Mouse (Mus musculus): ENCODE results near the gene Slain1. TPM values are rescaled to one million over a fixed set of nuclear protein-coding genes. Genes with fewer than 3 reads are reported as not detected.

The Slain1 gene
- 0.71 and 0.99 TPM in 2 replicates for polyA plus RNA-seq (2015; fragmentation: Nextera tagmentation; extraction: Ambion mirVana)

- WGBS: under 1% methylated on average over 32 of the region's 32 CpGs
- peaks cover 8% of the 10 kb centered on the region for H3K4me1 ChIP-seq (ENCODE audit: insufficient read depth, low read length)
- peaks cover 20% of the 10 kb centered on the region; the same call in 1 of the 2 replicates for H3K27me3 ChIP-seq (ENCODE audit: insufficient read depth, low read length)
Observed at GRCm38 (mm10) chr14:103649896-103650334, at the start of gene Slain1. Gene Slain1, plus strand, starts transcription at chr14:103650228.

GRCm38 (mm10) chr14:103608063-103608462 lies 42.0 kb upstream of the Slain1 start:
- 82% methylated on average over 8 of the region's 8 CpGs for WGBS

More at GRCm38 (mm10) chr14:103649896-103650334, at the start of gene Slain1:
- H3K36me3 ChIP-seq (ENCODE audit: insufficient read depth, low read length): no peaks in the 10 kb centered on the region
- H3K9ac ChIP-seq (replicated peaks; ENCODE audit: low read length): peak within 1 kb of the TSS; percentile 75
- no peaks in the 10 kb centered on the region for H3K9me3 ChIP-seq (ENCODE audit: low read length)
- H3K27ac ChIP-seq (ENCODE audit: low read length): peak within 1 kb of the TSS; percentile 85
- H3K4me2 ChIP-seq (replicated peaks; ENCODE audit: low read depth, low read length): peak within 1 kb of the TSS; percentile 92
- peak within 1 kb of the TSS; percentile 70 for H3K4me3 ChIP-seq (ENCODE audit: low read length)
- ATAC-seq (ENCODE audit: low FRiP score, low TSS enrichment): peak; percentile 98

DNA sequence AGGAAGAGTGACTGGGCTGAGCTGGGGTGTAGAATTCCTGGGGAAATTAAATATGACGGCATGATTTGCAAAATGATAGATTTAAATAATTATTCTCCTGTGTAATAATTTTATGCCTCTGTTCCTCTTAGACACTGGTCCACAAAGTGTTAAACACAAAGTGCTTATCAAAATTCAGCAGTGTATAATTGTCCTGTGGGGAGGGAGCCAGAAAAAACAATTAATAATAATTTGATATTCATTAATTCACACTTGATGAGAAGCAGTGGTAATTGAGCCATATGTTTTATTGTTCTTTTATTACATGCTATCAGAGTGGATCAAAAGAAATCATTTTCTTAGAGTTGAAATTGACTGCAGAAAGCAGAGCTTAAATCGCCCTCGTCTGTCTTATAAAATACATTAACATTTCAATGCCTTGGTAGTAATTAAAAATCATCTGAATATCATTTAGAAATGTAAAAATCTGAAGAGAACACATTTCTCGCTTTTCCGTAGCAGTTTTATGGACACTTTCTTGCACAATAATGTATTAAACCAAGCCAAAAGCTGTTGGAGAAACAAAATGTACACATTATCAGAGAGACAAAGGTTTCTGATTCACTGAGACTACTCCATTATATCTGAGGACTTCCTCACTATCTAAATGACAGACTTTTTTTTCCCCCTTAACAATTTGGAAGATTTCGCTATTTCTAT lies 36.3 kb upstream of the Slain1 start:
- Histone ChIP-seq H3K36me3 (ENCODE audit: insufficient read depth, low read length) (no peaks in the 10 kb centered on the region), H3K27ac (ENCODE audit: low read length) (no peak overlapping the region), H3K4me2 (replicated peaks; ENCODE audit: low read depth, low read length) (no peak overlapping the region), H3K27me3 (ENCODE audit: insufficient read depth, low read length) (no peaks in the 10 kb centered on the region), H3K4me3 (ENCODE audit: low read length) (no peak overlapping the region), H3K9ac (replicated peaks; ENCODE audit: low read length) (no peak overlapping the region), H3K9me3 (ENCODE audit: low read length) (no peaks in the 10 kb centered on the region), H3K4me1 (ENCODE audit: insufficient read depth, low read length) (no peaks in the 10 kb centered on the region)
- WGBS: 85% methylated on average over 6 of the region's 6 CpGs
- no peak for ATAC-seq (ENCODE audit: low FRiP score, low TSS enrichment)

More at GRCm38 (mm10) chr14:103608063-103608462, 42.0 kb upstream of the Slain1 start:
- ATAC-seq (ENCODE audit: low FRiP score, low TSS enrichment): no peak
- Histone ChIP-seq H3K27me3 (ENCODE audit: insufficient read depth, low read length) (no peaks in the 10 kb centered on the region), H3K4me3 (ENCODE audit: low read length) (no peak overlapping the region), H3K4me2 (replicated peaks; ENCODE audit: low read depth, low read length) (no peak overlapping the region), H3K27ac (ENCODE audit: low read length) (no peak overlapping the region), H3K9ac (replicated peaks; ENCODE audit: low read length) (no peak overlapping the region), H3K36me3 (ENCODE audit: insufficient read depth, low read length) (no peaks in the 10 kb centered on the region), H3K4me1 (ENCODE audit: insufficient read depth, low read length) (no peaks in the 10 kb centered on the region), H3K9me3 (ENCODE audit: low read length) (no peaks in the 10 kb centered on the region)

GRCm38 (mm10) chr14:103614272-103614587 lies 35.8 kb upstream of the Slain1 start:
- no peaks in the 10 kb centered on the region for H3K9me3 ChIP-seq (ENCODE audit: low read length)
- no peaks in the 10 kb centered on the region for H3K4me1 ChIP-seq (ENCODE audit: insufficient read depth, low read length)
- WGBS: 93% methylated on average over 4 of the region's 4 CpGs
- no peak for ATAC-seq (ENCODE audit: low FRiP score, low TSS enrichment)
- no peak overlapping the region for H3K9ac ChIP-seq (replicated peaks; ENCODE audit: low read length)
- H3K4me2 ChIP-seq (replicated peaks; ENCODE audit: low read depth, low read length): no peak overlapping the region
- no peak overlapping the region for H3K4me3 ChIP-seq (ENCODE audit: low read length)
- no peak overlapping the region for H3K27ac ChIP-seq (ENCODE audit: low read length)
- H3K36me3 ChIP-seq (ENCODE audit: insufficient read depth, low read length): no peaks in the 10 kb centered on the region
- H3K27me3 ChIP-seq (ENCODE audit: insufficient read depth, low read length): no peaks in the 10 kb centered on the region

DNA sequence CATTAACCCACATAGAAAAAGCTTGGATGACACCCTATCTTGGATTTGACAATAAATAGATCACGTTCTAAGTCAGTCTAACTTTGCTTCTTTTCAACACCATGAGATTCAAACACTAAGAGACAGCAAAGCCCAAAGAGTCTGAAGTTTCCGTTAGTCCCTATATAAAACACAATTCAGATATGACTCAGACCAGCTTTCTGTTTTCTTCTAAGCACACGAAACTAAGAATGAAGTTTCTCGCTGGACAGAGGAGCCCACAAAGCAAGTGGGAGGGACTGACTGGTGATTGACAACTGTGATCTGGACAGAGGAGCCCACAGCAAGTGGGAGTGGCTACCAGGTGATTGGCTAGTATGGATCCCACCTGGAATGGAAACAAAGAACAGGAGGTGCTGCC lies 30.3 kb upstream of the Slain1 start:
- Histone ChIP-seq H3K9ac (replicated peaks; ENCODE audit: low read length) (no peak overlapping the region), H3K36me3 (ENCODE audit: insufficient read depth, low read length) (no peaks in the 10 kb centered on the region), H3K27me3 (ENCODE audit: insufficient read depth, low read length) (no peaks in the 10 kb centered on the region), H3K9me3 (ENCODE audit: low read length) (no peaks in the 10 kb centered on the region), H3K4me2 (replicated peaks; ENCODE audit: low read depth, low read length) (no peak overlapping the region), H3K27ac (ENCODE audit: low read length) (no peak overlapping the region), H3K4me1 (ENCODE audit: insufficient read depth, low read length) (no peaks in the 10 kb centered on the region), H3K4me3 (ENCODE audit: low read length) (no peak overlapping the region)
- WGBS: 85% methylated on average over 4 of the region's 4 CpGs
- ATAC-seq (ENCODE audit: low FRiP score, low TSS enrichment): no peak

- H3K9ac ChIP-seq (replicated peaks; ENCODE audit: low read length): no peak overlapping the region
- no peaks in the 10 kb centered on the region for H3K4me1 ChIP-seq (ENCODE audit: insufficient read depth, low read length)
- 93% methylated on average over 2 of the region's 2 CpGs for WGBS
- ATAC-seq (ENCODE audit: low FRiP score, low TSS enrichment): no peak
- H3K9me3 ChIP-seq (ENCODE audit: low read length): no peaks in the 10 kb centered on the region
- no peaks in the 10 kb centered on the region for H3K27me3 ChIP-seq (ENCODE audit: insufficient read depth, low read length)
- no peaks in the 10 kb centered on the region for H3K36me3 ChIP-seq (ENCODE audit: insufficient read depth, low read length)
- H3K27ac ChIP-seq (ENCODE audit: low read length): no peak overlapping the region
- no peak overlapping the region for H3K4me2 ChIP-seq (replicated peaks; ENCODE audit: low read depth, low read length)
- H3K4me3 ChIP-seq (ENCODE audit: low read length): no peak overlapping the region
Observed at GRCm38 (mm10) chr14:103621207-103621606, 28.8 kb upstream of the Slain1 start.

- no peak for ATAC-seq (ENCODE audit: low FRiP score, low TSS enrichment)
- whole genome bisulfite sequencing: 86% methylated on average over 6 of the region's 6 CpGs
- no peaks in the 10 kb centered on the region for H3K4me1 ChIP-seq (ENCODE audit: insufficient read depth, low read length)
- H3K9ac ChIP-seq (replicated peaks; ENCODE audit: low read length): no peak overlapping the region
- no peaks in the 10 kb centered on the region for H3K36me3 ChIP-seq (ENCODE audit: insufficient read depth, low read length)
- H3K27ac ChIP-seq (ENCODE audit: low read length): no peak overlapping the region
- no peak overlapping the region for H3K4me3 ChIP-seq (ENCODE audit: low read length)
- no peak overlapping the region for H3K4me2 ChIP-seq (replicated peaks; ENCODE audit: low read depth, low read length)
- H3K9me3 ChIP-seq (ENCODE audit: low read length): no peaks in the 10 kb centered on the region
- no peaks in the 10 kb centered on the region for H3K27me3 ChIP-seq (ENCODE audit: insufficient read depth, low read length)
Observed at GRCm38 (mm10) chr14:103626100-103626499, 23.9 kb upstream of the Slain1 start.

DNA sequence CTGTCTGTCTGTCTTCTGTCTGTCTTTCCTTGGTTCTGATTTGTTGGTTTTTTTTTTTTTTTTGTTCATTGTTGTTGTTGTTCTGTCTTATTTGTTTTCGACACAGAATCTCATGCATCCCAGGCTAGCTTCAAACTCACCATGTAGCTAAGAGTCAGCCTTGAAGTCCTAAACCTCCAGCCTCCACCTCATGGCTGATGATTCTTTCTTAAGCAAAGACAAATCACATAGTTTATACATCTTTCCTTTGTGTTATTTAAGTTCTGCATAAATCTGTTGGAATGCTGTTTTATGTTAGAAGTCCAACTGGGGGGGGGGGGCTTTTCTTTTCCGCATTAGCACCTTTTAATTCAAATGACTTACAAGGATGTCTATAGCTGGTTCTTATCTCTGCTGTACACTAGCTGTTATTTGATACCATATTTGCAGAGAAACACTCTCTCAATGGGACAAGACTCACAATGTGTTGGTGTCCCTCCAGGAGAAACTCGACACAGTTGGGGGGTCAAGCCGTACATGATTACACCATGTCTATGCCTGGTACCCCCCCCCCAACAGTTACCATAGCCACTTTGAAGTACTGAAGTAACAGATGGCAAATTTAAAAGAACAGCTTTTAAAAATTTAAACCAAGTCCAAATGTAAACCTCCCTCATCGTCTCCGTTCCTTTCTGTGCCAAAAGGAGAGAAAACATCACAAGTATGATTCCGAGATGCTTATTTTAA lies 20.2 kb upstream of the Slain1 start:
- ATAC-seq (ENCODE audit: low FRiP score, low TSS enrichment): no peak
- no peaks in the 10 kb centered on the region for H3K36me3 ChIP-seq (ENCODE audit: insufficient read depth, low read length)
- 88% methylated on average over 7 of the region's 7 CpGs for WGBS
- no peak overlapping the region for H3K4me3 ChIP-seq (ENCODE audit: low read length)
- H3K4me2 ChIP-seq (replicated peaks; ENCODE audit: low read depth, low read length): no peak overlapping the region
- no peaks in the 10 kb centered on the region for H3K27me3 ChIP-seq (ENCODE audit: insufficient read depth, low read length)
- 0 out of 2 replicates have a peak, but pooled peaks cover 3% of the 10 kb centered on the region for H3K9me3 ChIP-seq (ENCODE audit: low read length)
- no peak overlapping the region for H3K9ac ChIP-seq (replicated peaks; ENCODE audit: low read length)
- no peaks in the 10 kb centered on the region for H3K4me1 ChIP-seq (ENCODE audit: insufficient read depth, low read length)
- H3K27ac ChIP-seq (ENCODE audit: low read length): no peak overlapping the region

DNA sequence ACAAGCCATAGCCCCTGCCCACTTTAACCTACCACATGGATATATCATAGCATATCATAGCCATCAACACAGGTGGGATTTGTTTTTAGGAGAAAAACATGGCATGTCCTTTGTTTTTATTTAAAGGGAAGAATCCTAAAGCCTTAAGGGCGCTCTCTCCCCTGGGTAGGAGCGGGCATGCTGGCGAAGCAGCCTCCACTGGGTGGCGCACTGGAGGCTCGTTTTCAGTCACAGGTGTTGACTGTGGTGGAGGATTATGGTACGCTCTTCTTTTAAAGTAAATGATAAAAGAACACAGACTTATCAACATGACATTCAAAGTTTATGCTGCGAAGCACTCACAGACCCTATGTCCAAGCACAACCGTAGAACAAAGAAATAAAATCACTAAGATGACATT lies 19.5 kb upstream of the Slain1 start:
- H3K36me3 ChIP-seq (ENCODE audit: insufficient read depth, low read length): no peaks in the 10 kb centered on the region
- no peaks in the 10 kb centered on the region for H3K27me3 ChIP-seq (ENCODE audit: insufficient read depth, low read length)
- H3K4me3 ChIP-seq (ENCODE audit: low read length): no peak overlapping the region
- ATAC-seq (ENCODE audit: low FRiP score, low TSS enrichment): no peak
- no peak overlapping the region for H3K4me2 ChIP-seq (replicated peaks; ENCODE audit: low read depth, low read length)
- no peaks in the 10 kb centered on the region for H3K4me1 ChIP-seq (ENCODE audit: insufficient read depth, low read length)
- no peak overlapping the region for H3K27ac ChIP-seq (ENCODE audit: low read length)
- WGBS: 76% methylated on average over 8 of the region's 8 CpGs
- no peak overlapping the region for H3K9ac ChIP-seq (replicated peaks; ENCODE audit: low read length)
- H3K9me3 ChIP-seq (ENCODE audit: low read length): 0 out of 2 replicates have a peak, but pooled peaks cover 6% of the 10 kb centered on the region

DNA sequence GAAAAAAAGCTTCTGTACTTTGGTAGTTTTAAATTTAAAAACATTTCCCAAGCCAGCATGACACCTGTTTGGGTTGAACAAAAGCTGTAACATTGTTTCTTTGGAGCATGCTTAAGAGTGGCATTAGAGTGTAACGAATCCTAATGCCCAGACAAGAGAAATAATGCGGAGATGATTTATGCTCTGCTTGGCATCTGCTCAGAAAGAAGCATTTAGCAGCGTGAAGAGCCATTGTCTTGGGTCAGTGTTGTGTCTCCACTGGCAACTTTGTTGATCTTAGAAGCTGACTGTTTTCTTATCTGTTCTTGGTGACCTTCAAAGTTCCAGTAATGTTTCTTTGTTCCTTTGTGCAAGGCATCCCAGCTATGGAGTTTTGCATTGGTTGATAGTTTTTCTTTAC lies 6.1 kb upstream of the Slain1 start:
- 53% methylated on average over 3 of the region's 3 CpGs for WGBS
- Histone ChIP-seq H3K4me1 (ENCODE audit: insufficient read depth, low read length) (0 out of 2 replicates have a peak, but pooled peaks cover 2% of the 10 kb centered on the region), H3K4me3 (ENCODE audit: low read length) (no peak overlapping the region), H3K9ac (replicated peaks; ENCODE audit: low read length) (no peak overlapping the region), H3K4me2 (replicated peaks; ENCODE audit: low read depth, low read length) (no peak overlapping the region), H3K27me3 (ENCODE audit: insufficient read depth, low read length) (peaks cover 1% of the 10 kb centered on the region; the same call in 1 of the 2 replicates), H3K9me3 (ENCODE audit: low read length) (no peaks in the 10 kb centered on the region), H3K27ac (ENCODE audit: low read length) (no peak overlapping the region), H3K36me3 (ENCODE audit: insufficient read depth, low read length) (no peaks in the 10 kb centered on the region)
- ATAC-seq (ENCODE audit: low FRiP score, low TSS enrichment): no peak

Data from kidney, embryonic 16.5 days (tissue).